Mouse (Mus musculus) thymus, adult 2 months (tissue): ENCODE results near the gene Nr4a1.

Experiments
- CTCF ChIP-seq: fragments of 200-500 bp; IDR thresholded peaks from 2 replicates; pipeline ENCODE4 v1.5.1; 2012; ENCODE audit warnings: mild to moderate bottlenecking, control low read depth, low read length, moderate library complexity, borderline replicate concordance; ENCODE audit not compliant: control insufficient read depth, poor library complexity, insufficient read depth; ENCODE audit errors: extremely low read depth
- POLR2A ChIP-seq: fragments of 200-500 bp; IDR thresholded peaks from 2 replicates; pipeline ENCODE4 v1.6.1; 2012; ENCODE audit warnings: mild to moderate bottlenecking, low read length, control low read depth, moderate library complexity; ENCODE audit not compliant: control insufficient read depth, poor library complexity, insufficient read depth; ENCODE audit errors: extremely low read depth

DNA sequence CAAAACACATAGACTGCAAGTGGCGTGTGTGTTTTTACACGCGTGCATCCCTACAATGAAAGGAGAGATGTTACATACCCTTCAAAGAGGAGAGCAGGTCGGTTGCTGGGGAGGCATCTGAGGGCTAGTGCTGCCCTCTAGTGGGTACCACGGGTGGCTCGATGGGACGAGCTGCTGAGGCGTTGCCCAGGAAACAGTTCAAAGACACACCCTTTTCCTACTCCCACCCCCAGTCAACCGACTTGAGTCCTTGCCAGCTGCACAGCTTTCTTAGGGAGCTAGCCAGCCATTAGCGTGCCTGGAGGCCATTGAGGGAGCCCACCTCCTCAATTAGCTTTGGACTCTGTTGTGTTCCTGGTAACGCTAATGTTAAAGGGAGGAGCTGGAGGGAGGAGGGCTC lies 61.8 kb downstream of the Nr4a1 start:
- TF ChIP-seq CTCF (peak; percentile 97), POLR2A (no peak)
